Mouse (Mus musculus): ENCODE results near the gene Olfr786. TPM values are rescaled to one million over a fixed set of nuclear protein-coding genes. Genes with fewer than 3 reads are reported as not detected.

Gene Olfr786
- total RNA-seq (2012; rRNA removed) = not detected in 2 replicates

DNA sequence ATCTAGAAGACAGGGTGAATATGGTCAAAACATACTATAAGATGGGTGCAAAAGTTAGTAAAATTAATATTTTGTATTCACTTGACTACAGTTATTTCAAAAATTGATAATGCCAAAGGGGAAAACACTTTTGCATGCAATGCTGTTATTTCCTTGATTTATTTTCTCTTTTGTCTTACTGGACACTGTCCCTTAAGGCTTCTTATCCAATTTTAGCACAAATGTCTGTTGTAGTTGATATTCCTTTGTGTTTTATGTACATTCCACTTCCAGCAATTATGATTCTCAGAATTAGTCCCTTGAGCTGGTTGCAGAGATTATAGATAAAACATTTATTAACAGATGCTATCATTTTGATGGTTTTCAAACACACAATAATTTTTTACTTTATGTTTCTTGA is at the start of gene Olfr786:
Gene Olfr786 (plus strand): TSS at position 301 of the 400 bp plus-strand sequence.
- in situ Hi-C loops (cut with MboI; ENCODE audit: low sequenced_read_pairs in 2 of 2, unreplicated experiment in 2 of 2) = no loop called here
- Histone ChIP-seq H3K36me3 (ENCODE audit: control insufficient read depth, insufficient read depth, low read length, poor library complexity, severe bottlenecking) (no peaks in the 10 kb centered on the region), H3K9ac (ENCODE audit: insufficient read depth, low read depth, low read length, poor library complexity, severe bottlenecking) (no peak within 1 kb of the TSS), H3K4me3 (ENCODE audit: insufficient read depth in 1 of 2, low read depth in 1 of 2, low read length in 2 of 2, poor library complexity in 1 of 2, severe bottlenecking in 1 of 2) (no peak within 1 kb of the TSS), H3K4me1 (ENCODE audit: control insufficient read depth in 2 of 2, insufficient read depth in 2 of 2, low read length in 2 of 2, poor library complexity in 1 of 2) (no peaks in the 10 kb centered on the region), H3K9me3 (ENCODE audit: control insufficient read depth, insufficient read depth, low read depth, low read length) (no peaks in the 10 kb centered on the region), H3K27ac (ENCODE audit: insufficient read depth, low read depth, low read length, poor library complexity, severe bottlenecking) (no peak within 1 kb of the TSS)
- no peak for DNase-seq (ENCODE audit: low read depth, low spot score)
- no peak for TF ChIP-seq ZC3H11A (IDR thresholded peaks at IDR 0.05; ENCODE audit: borderline replicate concordance, low read depth, low read length)
- no peak for TF ChIP-seq CHD2 (IDR thresholded peaks at IDR 0.05; ENCODE audit: low read depth, low read length)
- no peak for TF ChIP-seq MAFK (IDR thresholded peaks at IDR 0.05; ENCODE audit: insufficient read depth, low read depth, low read length)
- TF ChIP-seq ZNF384 (IDR thresholded peaks at IDR 0.05; ENCODE audit: low read depth, low read length) = no peak
- no peak for TF ChIP-seq HCFC1 (IDR thresholded peaks at IDR 0.05; ENCODE audit: borderline replicate concordance, insufficient read depth, low read length)

GRCm38 (mm10) chr10:129383783-129384182 is 43.3 kb upstream of the Olfr786 start, which contains the start of gene Olfr784:
TSS of gene Olfr784 (plus strand) at chr10:129384083.
- H3K27ac ChIP-seq (ENCODE audit: insufficient read depth, low read depth, low read length, poor library complexity, severe bottlenecking) = no peak within 1 kb of the TSS
- peaks cover 4% of the 10 kb centered on the region for H3K9me3 ChIP-seq (ENCODE audit: control insufficient read depth, insufficient read depth, low read depth, low read length)
- H3K4me1 ChIP-seq (ENCODE audit: control insufficient read depth in 2 of 2, insufficient read depth in 2 of 2, low read length in 2 of 2, poor library complexity in 1 of 2) = no peaks in the 10 kb centered on the region
- H3K36me3 ChIP-seq (ENCODE audit: control insufficient read depth, insufficient read depth, low read length, poor library complexity, severe bottlenecking) = no peaks in the 10 kb centered on the region
- TF ChIP-seq CHD2 (IDR thresholded peaks at IDR 0.05; ENCODE audit: low read depth, low read length) = no peak
- no peak for TF ChIP-seq HCFC1 (IDR thresholded peaks at IDR 0.05; ENCODE audit: borderline replicate concordance, insufficient read depth, low read length)
- TF ChIP-seq ZC3H11A (IDR thresholded peaks at IDR 0.05; ENCODE audit: borderline replicate concordance, low read depth, low read length) = no peak
- no peak for TF ChIP-seq MAFK (IDR thresholded peaks at IDR 0.05; ENCODE audit: insufficient read depth, low read depth, low read length)
- TF ChIP-seq ZNF384 (IDR thresholded peaks at IDR 0.05; ENCODE audit: low read depth, low read length) = no peak
- no peak within 1 kb of the TSS for H3K9ac ChIP-seq (ENCODE audit: insufficient read depth, low read depth, low read length, poor library complexity, severe bottlenecking)
- H3K4me3 ChIP-seq (ENCODE audit: insufficient read depth in 1 of 2, low read depth in 1 of 2, low read length in 2 of 2, poor library complexity in 1 of 2, severe bottlenecking in 1 of 2) = no peak within 1 kb of the TSS
- in situ Hi-C loops (cut with MboI; ENCODE audit: low sequenced_read_pairs in 2 of 2, unreplicated experiment in 2 of 2) = no loop called here
- no peak for DNase-seq (ENCODE audit: low read depth, low spot score)

GRCm38 (mm10) chr10:129400892-129401291 is 26.2 kb upstream of the Olfr786 start:
- peaks cover 8% of the 10 kb centered on the region for H3K9me3 ChIP-seq (ENCODE audit: control insufficient read depth, insufficient read depth, low read depth, low read length)
- H3K36me3 ChIP-seq (ENCODE audit: control insufficient read depth, insufficient read depth, low read length, poor library complexity, severe bottlenecking) = no peaks in the 10 kb centered on the region
- DNase-seq (ENCODE audit: low read depth, low spot score) = no peak
- in situ Hi-C loops (cut with MboI; ENCODE audit: low sequenced_read_pairs in 2 of 2, unreplicated experiment in 2 of 2) = no loop called here
- H3K4me1 ChIP-seq (ENCODE audit: control insufficient read depth in 2 of 2, insufficient read depth in 2 of 2, low read length in 2 of 2, poor library complexity in 1 of 2) = no peaks in the 10 kb centered on the region
- H3K4me3 ChIP-seq (ENCODE audit: insufficient read depth in 1 of 2, low read depth in 1 of 2, low read length in 2 of 2, poor library complexity in 1 of 2, severe bottlenecking in 1 of 2) = no peak overlapping the region
- no peak overlapping the region for H3K27ac ChIP-seq (ENCODE audit: insufficient read depth, low read depth, low read length, poor library complexity, severe bottlenecking)
- no peak for TF ChIP-seq HCFC1 (IDR thresholded peaks at IDR 0.05; ENCODE audit: borderline replicate concordance, insufficient read depth, low read length)
- TF ChIP-seq ZC3H11A (IDR thresholded peaks at IDR 0.05; ENCODE audit: borderline replicate concordance, low read depth, low read length) = no peak
- no peak for TF ChIP-seq MAFK (IDR thresholded peaks at IDR 0.05; ENCODE audit: insufficient read depth, low read depth, low read length)
- TF ChIP-seq ZNF384 (IDR thresholded peaks at IDR 0.05; ENCODE audit: low read depth, low read length) = no peak
- no peak for TF ChIP-seq CHD2 (IDR thresholded peaks at IDR 0.05; ENCODE audit: low read depth, low read length)
- H3K9ac ChIP-seq (ENCODE audit: insufficient read depth, low read depth, low read length, poor library complexity, severe bottlenecking) = no peak overlapping the region

GRCm38 (mm10) chr10:129405126-129405525 is 22.0 kb upstream of the Olfr786 start, which contains the start of gene Olfr785:
TSS of gene Olfr785 (plus strand) at chr10:129405426.
- H3K4me1 ChIP-seq (ENCODE audit: control insufficient read depth in 2 of 2, insufficient read depth in 2 of 2, low read length in 2 of 2, poor library complexity in 1 of 2) = no peaks in the 10 kb centered on the region
- no peak within 1 kb of the TSS for H3K9ac ChIP-seq (ENCODE audit: insufficient read depth, low read depth, low read length, poor library complexity, severe bottlenecking)
- no peak within 1 kb of the TSS for H3K27ac ChIP-seq (ENCODE audit: insufficient read depth, low read depth, low read length, poor library complexity, severe bottlenecking)
- H3K9me3 ChIP-seq (ENCODE audit: control insufficient read depth, insufficient read depth, low read depth, low read length) = no peaks in the 10 kb centered on the region
- in situ Hi-C loops (cut with MboI; ENCODE audit: low sequenced_read_pairs in 2 of 2, unreplicated experiment in 2 of 2) = no loop called here
- no peak for TF ChIP-seq HCFC1 (IDR thresholded peaks at IDR 0.05; ENCODE audit: borderline replicate concordance, insufficient read depth, low read length)
- no peak for TF ChIP-seq MAFK (IDR thresholded peaks at IDR 0.05; ENCODE audit: insufficient read depth, low read depth, low read length)
- no peak for TF ChIP-seq CHD2 (IDR thresholded peaks at IDR 0.05; ENCODE audit: low read depth, low read length)
- no peak for TF ChIP-seq ZC3H11A (IDR thresholded peaks at IDR 0.05; ENCODE audit: borderline replicate concordance, low read depth, low read length)
- no peak for TF ChIP-seq ZNF384 (IDR thresholded peaks at IDR 0.05; ENCODE audit: low read depth, low read length)
- no peaks in the 10 kb centered on the region for H3K36me3 ChIP-seq (ENCODE audit: control insufficient read depth, insufficient read depth, low read length, poor library complexity, severe bottlenecking)
- H3K4me3 ChIP-seq (ENCODE audit: insufficient read depth in 1 of 2, low read depth in 1 of 2, low read length in 2 of 2, poor library complexity in 1 of 2, severe bottlenecking in 1 of 2) = no peak within 1 kb of the TSS
- no peak for DNase-seq (ENCODE audit: low read depth, low spot score)

DNA sequence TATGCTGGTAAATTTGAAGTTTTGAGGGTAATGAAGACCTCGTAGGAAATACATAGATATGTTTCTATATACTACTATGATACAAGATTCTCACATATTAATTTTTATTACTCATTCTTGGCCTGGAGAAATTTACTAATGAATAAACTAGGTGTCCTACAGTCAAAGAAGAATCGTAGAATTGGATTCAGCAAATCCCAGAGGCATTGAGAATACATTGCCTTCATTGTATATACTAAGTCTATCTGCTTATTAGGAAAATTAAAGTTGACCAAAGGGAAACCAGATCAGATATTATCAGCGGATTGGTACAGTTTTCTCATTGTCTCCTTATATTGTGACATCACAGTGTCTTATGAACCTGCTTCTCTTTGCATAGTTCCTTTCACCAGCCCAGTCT is 34.5 kb downstream of the Olfr786 start, which contains the start of gene Olfr787:
Gene Olfr787 (plus strand): TSS at position 301 of the 400 bp plus-strand sequence.
- Histone ChIP-seq H3K4me1 (ENCODE audit: control insufficient read depth in 2 of 2, insufficient read depth in 2 of 2, low read length in 2 of 2, poor library complexity in 1 of 2) (no peaks in the 10 kb centered on the region), H3K9ac (ENCODE audit: insufficient read depth, low read depth, low read length, poor library complexity, severe bottlenecking) (no peak within 1 kb of the TSS), H3K4me3 (ENCODE audit: insufficient read depth in 1 of 2, low read depth in 1 of 2, low read length in 2 of 2, poor library complexity in 1 of 2, severe bottlenecking in 1 of 2) (no peak within 1 kb of the TSS), H3K9me3 (ENCODE audit: control insufficient read depth, insufficient read depth, low read depth, low read length) (no peaks in the 10 kb centered on the region), H3K36me3 (ENCODE audit: control insufficient read depth, insufficient read depth, low read length, poor library complexity, severe bottlenecking) (no peaks in the 10 kb centered on the region), H3K27ac (ENCODE audit: insufficient read depth, low read depth, low read length, poor library complexity, severe bottlenecking) (no peak within 1 kb of the TSS)
- TF ChIP-seq ZC3H11A (IDR thresholded peaks at IDR 0.05; ENCODE audit: borderline replicate concordance, low read depth, low read length) = no peak
- no peak for TF ChIP-seq CHD2 (IDR thresholded peaks at IDR 0.05; ENCODE audit: low read depth, low read length)
- in situ Hi-C loops (cut with MboI; ENCODE audit: low sequenced_read_pairs in 2 of 2, unreplicated experiment in 2 of 2) = no loop called here
- no peak for DNase-seq (ENCODE audit: low read depth, low spot score)

Data from ES-E14 (cell line).